Mouse (Mus musculus): ENCODE results near the gene Yeats2. TPM values are rescaled to one million over a fixed set of nuclear protein-coding genes. Genes with fewer than 3 reads are reported as not detected.

The Yeats2 gene
- polyA plus RNA-seq, 2 experiments = 31.3 to 75.3 TPM

DNA sequence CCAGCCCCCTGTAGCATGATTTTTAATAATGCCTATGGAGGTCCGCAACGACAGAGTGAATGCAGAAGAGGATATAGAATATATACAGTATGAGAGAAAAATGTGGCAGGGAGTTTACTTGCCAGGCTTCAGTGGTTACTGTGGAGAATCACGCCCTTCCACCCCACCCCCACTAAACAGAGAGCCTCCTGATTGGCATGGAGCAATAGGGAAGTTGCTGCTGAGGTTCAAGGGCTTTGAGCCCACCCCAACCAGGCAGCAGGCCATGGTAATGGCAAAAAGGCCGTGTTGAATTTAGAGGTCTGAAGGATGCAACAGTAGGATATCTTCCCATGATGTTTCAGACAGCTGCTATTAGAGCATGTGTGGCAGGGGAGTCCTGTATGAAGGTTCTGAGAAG, 130.5 kb downstream of the Yeats2 start:
- TF ChIP-seq POLR2A (IDR thresholded peaks at IDR 0.05; ENCODE audit: borderline replicate concordance, extremely low read depth, insufficient read depth, insufficient read length) = no peak
- H3K9me3 ChIP-seq (ENCODE audit: control insufficient read depth, low read length) = no peaks in the 10 kb centered on the region
- H3K4me1 ChIP-seq (ENCODE audit: control insufficient read depth, insufficient read depth, low read length) = no peaks in the 10 kb centered on the region
- 88% methylated on average over 4 of the region's 4 CpGs for WGBS
- DNase-seq (ENCODE audit: low spot score) = no peak
- H3K4me2 ChIP-seq (replicated peaks; ENCODE audit: low read depth, low read length, severe bottlenecking) = no peak overlapping the region
- no peak overlapping the region for H3K4me3 ChIP-seq (replicated peaks; ENCODE audit: low read length)
- no peak overlapping the region for H3K27ac ChIP-seq (replicated peaks; ENCODE audit: low read depth, low read length)
- no peaks in the 10 kb centered on the region for H3K36me3 ChIP-seq (ENCODE audit: control insufficient read depth, insufficient read depth, low read length)
- ATAC-seq (ENCODE audit: low FRiP score, low read depth) = no peak
- H3K27me3 ChIP-seq (ENCODE audit: control insufficient read depth, insufficient read depth, low read length) = no peaks in the 10 kb centered on the region
- H3K9ac ChIP-seq (ENCODE audit: low read depth, low read length, severe bottlenecking) = no peak overlapping the region

DNA sequence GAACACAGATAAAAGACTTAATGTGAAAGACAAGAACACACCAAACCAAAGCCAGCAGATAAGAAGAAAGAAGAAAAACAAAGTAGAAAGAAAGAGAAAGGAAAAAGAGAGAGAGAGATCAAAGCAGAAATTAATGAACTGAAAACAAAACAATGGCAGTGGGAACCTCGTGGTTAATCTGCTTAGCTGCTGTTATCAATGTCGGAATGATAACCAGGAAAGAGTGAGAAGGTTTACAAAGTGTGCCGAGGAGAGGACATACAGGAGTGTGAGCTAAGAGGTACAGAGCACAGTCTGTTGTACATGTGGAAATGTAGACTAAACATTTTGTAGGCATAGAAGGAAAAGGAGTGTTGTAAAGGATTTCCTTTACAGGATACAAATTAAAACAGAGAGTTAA, 132.1 kb downstream of the Yeats2 start:
- no peak overlapping the region for H3K9ac ChIP-seq (ENCODE audit: low read depth, low read length, severe bottlenecking)
- peaks cover under 1% of the 10 kb centered on the region; the same call in 1 of the 2 replicates for H3K36me3 ChIP-seq (ENCODE audit: control insufficient read depth, insufficient read depth, low read length)
- no peaks in the 10 kb centered on the region for H3K4me1 ChIP-seq (ENCODE audit: control insufficient read depth, insufficient read depth, low read length)
- H3K9me3 ChIP-seq (ENCODE audit: control insufficient read depth, low read length) = no peaks in the 10 kb centered on the region
- H3K27me3 ChIP-seq (ENCODE audit: control insufficient read depth, insufficient read depth, low read length) = no peaks in the 10 kb centered on the region
- H3K4me3 ChIP-seq (replicated peaks; ENCODE audit: low read length) = no peak overlapping the region
- no peak overlapping the region for H3K4me2 ChIP-seq (replicated peaks; ENCODE audit: low read depth, low read length, severe bottlenecking)
- ATAC-seq (ENCODE audit: low FRiP score, low read depth) (no peak), DNase-seq (ENCODE audit: low spot score) (no peak)
- 65% methylated on average over 3 of the region's 3 CpGs for WGBS
- no peak overlapping the region for H3K27ac ChIP-seq (replicated peaks; ENCODE audit: low read depth, low read length)
- no peak for TF ChIP-seq POLR2A (IDR thresholded peaks at IDR 0.05; ENCODE audit: borderline replicate concordance, extremely low read depth, insufficient read depth, insufficient read length)

DNA sequence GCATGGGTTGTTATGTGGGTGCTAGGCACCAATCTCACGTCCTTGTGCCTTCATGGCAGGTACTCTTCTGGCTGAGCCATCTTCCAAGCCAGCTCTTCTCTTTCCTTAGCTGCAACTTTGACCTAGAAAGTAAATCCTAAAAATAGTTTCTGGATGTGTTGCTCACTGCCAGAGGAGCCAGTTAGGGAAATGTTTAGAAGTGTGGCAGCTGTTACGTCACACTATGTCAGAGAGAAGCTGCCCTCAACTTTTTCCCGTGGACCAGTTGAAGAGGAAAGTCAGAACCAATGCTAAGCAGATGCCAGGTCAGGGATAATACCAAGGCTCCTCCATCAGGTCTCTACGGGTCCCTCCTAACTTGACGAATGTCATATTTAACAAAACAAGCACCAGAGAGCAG, 138.5 kb downstream of the Yeats2 start:
- no peak for ATAC-seq (ENCODE audit: low FRiP score, low read depth)
- no peak overlapping the region for H3K27ac ChIP-seq (replicated peaks; ENCODE audit: low read depth, low read length)
- peaks cover 56% of the 10 kb centered on the region for H3K36me3 ChIP-seq (ENCODE audit: control insufficient read depth, insufficient read depth, low read length)
- no peaks in the 10 kb centered on the region for H3K9me3 ChIP-seq (ENCODE audit: control insufficient read depth, low read length)
- H3K4me2 ChIP-seq (replicated peaks; ENCODE audit: low read depth, low read length, severe bottlenecking) = no peak overlapping the region
- 94% methylated on average over 5 of the region's 5 CpGs for WGBS
- H3K27me3 ChIP-seq (ENCODE audit: control insufficient read depth, insufficient read depth, low read length) = no peaks in the 10 kb centered on the region
- no peak overlapping the region for H3K4me3 ChIP-seq (replicated peaks; ENCODE audit: low read length)
- no peak for DNase-seq (ENCODE audit: low spot score)
- no peak overlapping the region for H3K9ac ChIP-seq (ENCODE audit: low read depth, low read length, severe bottlenecking)
- H3K4me1 ChIP-seq (ENCODE audit: control insufficient read depth, insufficient read depth, low read length) = no peaks in the 10 kb centered on the region
- no peak for TF ChIP-seq POLR2A (IDR thresholded peaks at IDR 0.05; ENCODE audit: borderline replicate concordance, extremely low read depth, insufficient read depth, insufficient read length)

DNA sequence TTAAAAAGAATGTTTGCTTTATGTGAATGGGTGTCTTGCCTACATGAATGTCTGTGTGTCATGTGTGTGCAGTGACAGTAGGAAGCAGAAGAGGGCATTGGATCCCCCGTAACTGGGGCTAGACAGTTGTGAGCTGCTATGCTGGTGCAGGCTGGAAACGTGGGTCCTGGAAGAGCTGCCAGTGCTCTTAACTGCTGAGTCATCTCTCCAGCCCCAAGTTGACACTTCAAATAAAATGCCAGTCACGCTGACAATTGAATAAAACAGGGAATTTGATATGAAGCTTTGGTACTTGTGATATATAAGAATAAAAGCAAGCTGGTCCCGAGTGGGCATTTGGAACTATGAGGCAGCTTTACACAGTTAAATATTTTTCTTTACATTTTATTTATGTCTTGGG, 139.4 kb downstream of the Yeats2 start:
- Histone ChIP-seq H3K27ac (replicated peaks; ENCODE audit: low read depth, low read length) (no peak overlapping the region), H3K27me3 (ENCODE audit: control insufficient read depth, insufficient read depth, low read length) (no peaks in the 10 kb centered on the region), H3K4me3 (replicated peaks; ENCODE audit: low read length) (no peak overlapping the region), H3K9ac (ENCODE audit: low read depth, low read length, severe bottlenecking) (no peak overlapping the region), H3K4me2 (replicated peaks; ENCODE audit: low read depth, low read length, severe bottlenecking) (no peak overlapping the region), H3K4me1 (ENCODE audit: control insufficient read depth, insufficient read depth, low read length) (no peaks in the 10 kb centered on the region), H3K9me3 (ENCODE audit: control insufficient read depth, low read length) (no peaks in the 10 kb centered on the region), H3K36me3 (ENCODE audit: control insufficient read depth, insufficient read depth, low read length) (peaks cover 65% of the 10 kb centered on the region)
- TF ChIP-seq POLR2A (IDR thresholded peaks at IDR 0.05; ENCODE audit: borderline replicate concordance, extremely low read depth, insufficient read depth, insufficient read length) = no peak
- 86% methylated on average over 4 of the region's 4 CpGs for WGBS
- no peak for ATAC-seq (ENCODE audit: low FRiP score, low read depth)
- DNase-seq (ENCODE audit: low spot score) = no peak

Other genes starting within 250 kb of the Yeats2 start
- gene Klhl6, start 158.0 kb upstream of the Yeats2 start, polyA plus RNA-seq (2012; rRNA removed) = 4.2 and 4.4 TPM in 2 replicates
- gene Klhl6, start 158.0 kb upstream of the Yeats2 start, polyA plus RNA-seq (2014; fragmentation: Nextera tagmentation; extraction: Ambion mirVana) = 6.6 and 7.5 TPM in 2 replicates
- gene Klhl24, start 43.5 kb upstream of the Yeats2 start, polyA plus RNA-seq (2012; rRNA removed) = 14.9 and 16.6 TPM in 2 replicates
- 25.4 and 26.6 TPM in 2 replicates for gene Klhl24, start 43.5 kb upstream of the Yeats2 start, polyA plus RNA-seq (2014; fragmentation: Nextera tagmentation; extraction: Ambion mirVana)
- 1.4 and 1.9 TPM in 2 replicates for gene Map6d1, start 100.3 kb downstream of the Yeats2 start, polyA plus RNA-seq (2012; rRNA removed)
- gene Map6d1, start 100.3 kb downstream of the Yeats2 start, polyA plus RNA-seq (2014; fragmentation: Nextera tagmentation; extraction: Ambion mirVana) = 0.44 and 1.2 TPM in 2 replicates
- 54.4 and 69.0 TPM in 2 replicates for gene Parl, start 161.3 kb downstream of the Yeats2 start, polyA plus RNA-seq (2012; rRNA removed)
- gene Parl, start 161.3 kb downstream of the Yeats2 start, polyA plus RNA-seq (2014; fragmentation: Nextera tagmentation; extraction: Ambion mirVana) = 85.7 and 89.8 TPM in 2 replicates
- 0.10 and 0.24 TPM in 2 replicates for gene Cyp2ab1, start 184.3 kb downstream of the Yeats2 start, polyA plus RNA-seq (2012; rRNA removed)
- 0.08 TPM in 1 of 2 replicates, not detected in the other for gene Cyp2ab1, start 184.3 kb downstream of the Yeats2 start, polyA plus RNA-seq (2014; fragmentation: Nextera tagmentation; extraction: Ambion mirVana)